Mouse (Mus musculus): Measurements from ENCODE around the gene Tmem255a. TPM values are rescaled to one million over a fixed set of nuclear protein-coding genes. Genes with fewer than 3 reads are reported as not detected.

The Tmem255a gene
- polyA plus RNA-seq (2014; fragmentation: Nextera tagmentation; extraction: Ambion mirVana): 23.5 and 31.5 TPM in 2 replicates

- H3K9me3 ChIP-seq (ENCODE audit: control insufficient read depth, low read length): no peaks in the 10 kb centered on the region
- no peak within 1 kb of the TSS for H3K27ac ChIP-seq (ENCODE audit: low read depth, low read length)
- H3K4me2 ChIP-seq (replicated peaks; ENCODE audit: low read depth, low read length): peak within 1 kb of the TSS; percentile 54
- no peaks in the 10 kb centered on the region for H3K36me3 ChIP-seq (ENCODE audit: control insufficient read depth, insufficient read depth, low read length)
- WGBS: 25% methylated on average over 27 of the region's 27 CpGs
- no peaks in the 10 kb centered on the region for H3K4me1 ChIP-seq (ENCODE audit: control insufficient read depth, insufficient read depth, low read length)
- H3K4me3 ChIP-seq (ENCODE audit: low read length): peak within 1 kb of the TSS; percentile 35
- peak; percentile 54; the same call in 1 of the 2 replicates for ATAC-seq (ENCODE audit: low FRiP score, low TSS enrichment)
- H3K27me3 ChIP-seq (ENCODE audit: control insufficient read depth, insufficient read depth, low read length): no peaks in the 10 kb centered on the region; the same call in 1 of the 2 replicates
- H3K9ac ChIP-seq (ENCODE audit: low read depth, low read length): peak within 1 kb of the TSS; percentile 20; the same call in 1 of the 2 replicates
These were observed at the start of gene Tmem255a for GRCm38 (mm10) chrX:38251851-38252571. Tmem255a (minus strand) TSS chrX:38252439.

GRCm38 (mm10) chrX:38259610-38260009, 7.4 kb upstream of the Tmem255a start:
- H3K27ac ChIP-seq (ENCODE audit: low read depth, low read length): no peak overlapping the region
- H3K9ac ChIP-seq (ENCODE audit: low read depth, low read length): no peak overlapping the region
- H3K27me3 ChIP-seq (ENCODE audit: control insufficient read depth, insufficient read depth, low read length): no peaks in the 10 kb centered on the region
- 40% methylated on average over 2 of the region's 2 CpGs for WGBS
- no peaks in the 10 kb centered on the region for H3K4me1 ChIP-seq (ENCODE audit: control insufficient read depth, insufficient read depth, low read length)
- H3K36me3 ChIP-seq (ENCODE audit: control insufficient read depth, insufficient read depth, low read length): no peaks in the 10 kb centered on the region
- no peak for ATAC-seq (ENCODE audit: low FRiP score, low TSS enrichment)
- H3K9me3 ChIP-seq (ENCODE audit: control insufficient read depth, low read length): no peaks in the 10 kb centered on the region
- no peak overlapping the region for H3K4me3 ChIP-seq (ENCODE audit: low read length)
- no peak overlapping the region for H3K4me2 ChIP-seq (replicated peaks; ENCODE audit: low read depth, low read length)

GRCm38 (mm10) chrX:38250352-38250950, 1.8 kb downstream of the Tmem255a start:
- ATAC-seq (ENCODE audit: low FRiP score, low TSS enrichment): peak; percentile 41; the same call in 1 of the 2 replicates
- no peaks in the 10 kb centered on the region for H3K36me3 ChIP-seq (ENCODE audit: control insufficient read depth, insufficient read depth, low read length)
- WGBS: 18% methylated on average over 18 of the region's 18 CpGs
- peak overlapping the region; percentile 35; the same call in 1 of the 2 replicates for H3K4me3 ChIP-seq (ENCODE audit: low read length)
- no peak overlapping the region for H3K27ac ChIP-seq (ENCODE audit: low read depth, low read length)
- H3K4me2 ChIP-seq (replicated peaks; ENCODE audit: low read depth, low read length): peak overlapping the region; percentile 54
- H3K27me3 ChIP-seq (ENCODE audit: control insufficient read depth, insufficient read depth, low read length): no peaks in the 10 kb centered on the region; the same call in 1 of the 2 replicates
- no peaks in the 10 kb centered on the region for H3K9me3 ChIP-seq (ENCODE audit: control insufficient read depth, low read length)
- H3K4me1 ChIP-seq (ENCODE audit: control insufficient read depth, insufficient read depth, low read length): no peaks in the 10 kb centered on the region
- H3K9ac ChIP-seq (ENCODE audit: low read depth, low read length): no peak overlapping the region

- 32% methylated on average over 16 of the region's 16 CpGs for WGBS
- Histone ChIP-seq H3K9ac (ENCODE audit: low read depth, low read length) (no peak overlapping the region), H3K4me1 (ENCODE audit: control insufficient read depth, insufficient read depth, low read length) (no peaks in the 10 kb centered on the region), H3K27ac (ENCODE audit: low read depth, low read length) (no peak overlapping the region), H3K27me3 (ENCODE audit: control insufficient read depth, insufficient read depth, low read length) (no peaks in the 10 kb centered on the region; the same call in 1 of the 2 replicates), H3K36me3 (ENCODE audit: control insufficient read depth, insufficient read depth, low read length) (no peaks in the 10 kb centered on the region), H3K4me2 (replicated peaks; ENCODE audit: low read depth, low read length) (no peak overlapping the region; the same call in 1 of the 2 replicates), H3K9me3 (ENCODE audit: control insufficient read depth, low read length) (no peaks in the 10 kb centered on the region), H3K4me3 (ENCODE audit: low read length) (peak overlapping the region; percentile 35; the same call in 1 of the 2 replicates)
- no peak for ATAC-seq (ENCODE audit: low FRiP score, low TSS enrichment)
These were observed 2.4 kb downstream of the Tmem255a start for GRCm38 (mm10) chrX:38249640-38250351.

GRCm38 (mm10) chrX:38247601-38248000, 4.6 kb downstream of the Tmem255a start:
- H3K4me3 ChIP-seq (ENCODE audit: low read length): no peak overlapping the region
- WGBS: 41% methylated on average over 5 of the region's 5 CpGs
- no peaks in the 10 kb centered on the region for H3K36me3 ChIP-seq (ENCODE audit: control insufficient read depth, insufficient read depth, low read length)
- no peak overlapping the region for H3K9ac ChIP-seq (ENCODE audit: low read depth, low read length)
- no peaks in the 10 kb centered on the region; the same call in 1 of the 2 replicates for H3K27me3 ChIP-seq (ENCODE audit: control insufficient read depth, insufficient read depth, low read length)
- H3K27ac ChIP-seq (ENCODE audit: low read depth, low read length): no peak overlapping the region
- no peak for ATAC-seq (ENCODE audit: low FRiP score, low TSS enrichment)
- no peaks in the 10 kb centered on the region for H3K9me3 ChIP-seq (ENCODE audit: control insufficient read depth, low read length)
- H3K4me1 ChIP-seq (ENCODE audit: control insufficient read depth, insufficient read depth, low read length): no peaks in the 10 kb centered on the region
- H3K4me2 ChIP-seq (replicated peaks; ENCODE audit: low read depth, low read length): no peak overlapping the region

- no peak for ATAC-seq (ENCODE audit: low FRiP score, low TSS enrichment)
- H3K27me3 ChIP-seq (ENCODE audit: control insufficient read depth, insufficient read depth, low read length): no peaks in the 10 kb centered on the region; the same call in 1 of the 2 replicates
- no peak overlapping the region for H3K4me3 ChIP-seq (ENCODE audit: low read length)
- no peaks in the 10 kb centered on the region for H3K36me3 ChIP-seq (ENCODE audit: control insufficient read depth, insufficient read depth, low read length)
- no peak overlapping the region for H3K27ac ChIP-seq (ENCODE audit: low read depth, low read length)
- H3K9ac ChIP-seq (ENCODE audit: low read depth, low read length): no peak overlapping the region
- H3K4me2 ChIP-seq (replicated peaks; ENCODE audit: low read depth, low read length): no peak overlapping the region
- no peaks in the 10 kb centered on the region for H3K4me1 ChIP-seq (ENCODE audit: control insufficient read depth, insufficient read depth, low read length)
- 45% methylated on average over 6 of the region's 6 CpGs for WGBS
- no peaks in the 10 kb centered on the region for H3K9me3 ChIP-seq (ENCODE audit: control insufficient read depth, low read length)
These were observed 5.1 kb downstream of the Tmem255a start for GRCm38 (mm10) chrX:38247108-38247507.

- no peaks in the 10 kb centered on the region for H3K36me3 ChIP-seq (ENCODE audit: control insufficient read depth, insufficient read depth, low read length)
- no peaks in the 10 kb centered on the region for H3K4me1 ChIP-seq (ENCODE audit: control insufficient read depth, insufficient read depth, low read length)
- 45% methylated on average over 2 of the region's 2 CpGs for WGBS
- H3K27ac ChIP-seq (ENCODE audit: low read depth, low read length): no peak overlapping the region
- no peak overlapping the region for H3K9ac ChIP-seq (ENCODE audit: low read depth, low read length)
- no peak for ATAC-seq (ENCODE audit: low FRiP score, low TSS enrichment)
- H3K4me2 ChIP-seq (replicated peaks; ENCODE audit: low read depth, low read length): no peak overlapping the region
- no peaks in the 10 kb centered on the region for H3K9me3 ChIP-seq (ENCODE audit: control insufficient read depth, low read length)
- H3K4me3 ChIP-seq (ENCODE audit: low read length): no peak overlapping the region
- H3K27me3 ChIP-seq (ENCODE audit: control insufficient read depth, insufficient read depth, low read length): no peaks in the 10 kb centered on the region
These were observed 14.5 kb downstream of the Tmem255a start for GRCm38 (mm10) chrX:38237731-38238130.

- no peaks in the 10 kb centered on the region for H3K9me3 ChIP-seq (ENCODE audit: control insufficient read depth, low read length)
- no peak for ATAC-seq (ENCODE audit: low FRiP score, low TSS enrichment)
- H3K27me3 ChIP-seq (ENCODE audit: control insufficient read depth, insufficient read depth, low read length): no peaks in the 10 kb centered on the region
- no peaks in the 10 kb centered on the region for H3K4me1 ChIP-seq (ENCODE audit: control insufficient read depth, insufficient read depth, low read length)
- H3K4me2 ChIP-seq (replicated peaks; ENCODE audit: low read depth, low read length): no peak overlapping the region
- no peaks in the 10 kb centered on the region for H3K36me3 ChIP-seq (ENCODE audit: control insufficient read depth, insufficient read depth, low read length)
- no peak overlapping the region for H3K4me3 ChIP-seq (ENCODE audit: low read length)
- WGBS: 79% methylated on average over 1 of the region's 1 CpGs
- H3K9ac ChIP-seq (ENCODE audit: low read depth, low read length): no peak overlapping the region
- no peak overlapping the region for H3K27ac ChIP-seq (ENCODE audit: low read depth, low read length)
These were observed 22.4 kb downstream of the Tmem255a start for GRCm38 (mm10) chrX:38229888-38230287.

Data from kidney, embryonic 14.5 days (tissue).